Mouse (Mus musculus) limb, embryonic 14.5 days (tissue): Measurements from ENCODE around the gene Epb42. TPM values are rescaled to one million over a fixed set of nuclear protein-coding genes. Genes with fewer than 3 reads are reported as not detected.
"Not testable (repeated sequence)": the region's sequence is repeated elsewhere in the genome, so short reads cannot be mapped to it uniquely, and the experiment has no call there.

ENCODE experiments used
- ATAC-seq: fragments of 200-750 bp; cut with Nextera tagmentation; 2 replicates; pipeline ENCODE4 v1.8.0; 2017; ENCODE audit warnings: low read depth, moderate number of reproducible peaks, moderate TSS enrichment; ENCODE audit not compliant: low FRiP score
- DNase-seq: peaks from one replicate; pipeline ENCODE4 v3.0.0-alpha.2; 2015; ENCODE audit warnings: low spot score
- H3K27ac ChIP-seq: fragments of 300-500 bp; sonication (generic); replicated peaks from 2 replicates; pipeline ENCODE4 v1.5.1; 2014; ENCODE audit warnings: low read depth, mild to moderate bottlenecking, low read length, moderate library complexity, mixed read lengths
- H3K27me3 ChIP-seq: fragments of 300-500 bp; sonication (generic); 2 replicates; pipeline ENCODE4 v1.6.1; 2014; ENCODE audit warnings: low read length, mixed read lengths; ENCODE audit not compliant: control insufficient read depth, insufficient read depth
- H3K36me3 ChIP-seq: fragments of 300-500 bp; sonication (generic); 2 replicates; pipeline ENCODE4 v1.6.1; 2014; ENCODE audit warnings: mild to moderate bottlenecking, low read length, moderate library complexity, mixed read lengths; ENCODE audit not compliant: control insufficient read depth, insufficient read depth
- H3K4me1 ChIP-seq: fragments of 300-500 bp; sonication (generic); 2 replicates; pipeline ENCODE4 v1.6.1; 2014; ENCODE audit warnings: antibody characterized with exemption, low read length, mixed read lengths; ENCODE audit not compliant: control insufficient read depth, insufficient read depth
- H3K4me2 ChIP-seq: fragments of 300-500 bp; sonication (generic); replicated peaks from 2 replicates; pipeline ENCODE4 v1.6.1; 2014; ENCODE audit warnings: low read depth, mild to moderate bottlenecking, low read length, moderate library complexity; ENCODE audit not compliant: severe bottlenecking
- H3K4me3 ChIP-seq: fragments of 300-500 bp; sonication (generic); replicated peaks from 2 replicates; pipeline ENCODE4 v1.5.1; 2014; ENCODE audit warnings: low read length
- H3K9ac ChIP-seq: fragments of 300-500 bp; sonication (generic); 2 replicates; pipeline ENCODE4 v1.6.1; 2014; ENCODE audit warnings: mild to moderate bottlenecking, low read depth, low read length, moderate library complexity; ENCODE audit not compliant: severe bottlenecking
- H3K9me3 ChIP-seq: fragments of 300-500 bp; sonication (generic); 2 replicates; pipeline ENCODE4 v1.6.1; 2016; ENCODE audit warnings: low read length; ENCODE audit not compliant: control insufficient read depth
- POLR2A ChIP-seq: fragments of 200-500 bp; IDR thresholded peaks from 2 replicates; pipeline ENCODE4 v1.8.0; 2012; ENCODE audit warnings: inconsistent platforms, mild to moderate bottlenecking, moderate library complexity, borderline replicate concordance; ENCODE audit not compliant: insufficient read depth, insufficient read length; ENCODE audit errors: extremely low read depth
- WGBS: fragments of 180-500 bp; shearing (Covaris S2); extraction: QIAGEN DNeasy Blood & Tissue Kit; methylation state at CpG from one replicate; pipeline ENCODE4 v1.1.7; 2014; 5-methylcytosine and 5-hydroxymethylcytosine counted together
- polyA plus RNA-seq, 2 experiments: library from polyadenylated mRNA; depleted of rRNA in 1 of 2; stranded (reverse) in 1 of 2; unstranded in 1 of 2; fragments of >200 nt; fragmentation: Nextera tagmentation in 1 of 2; extraction: Ambion mirVana in 1 of 2; gene quantifications; 2 replicates each; pipeline versions ENCODE4 v1.2.1 to v1.2.3; 2012 to 2014

Gene Epb42
- polyA plus RNA-seq, 2 experiments: 0.38 to 0.98 TPM

DNA sequence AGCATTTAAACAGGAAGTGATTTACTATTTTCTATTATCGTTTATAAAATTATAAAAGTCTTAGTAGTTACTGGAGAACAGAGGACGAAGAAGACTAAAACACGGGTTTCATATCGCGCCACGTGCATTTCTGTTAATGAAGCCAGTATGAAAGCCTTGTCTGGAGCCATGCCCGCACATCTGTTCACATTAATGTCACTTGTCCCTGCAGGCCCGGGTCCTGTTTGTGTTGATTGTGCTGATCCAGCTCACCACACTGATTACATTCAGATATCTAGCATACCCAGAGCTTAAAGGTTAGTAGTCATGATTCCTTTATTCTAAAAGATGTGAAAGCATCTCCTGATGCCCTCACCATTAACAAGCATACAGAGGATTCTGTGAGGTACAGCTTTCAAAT is 38.0 kb downstream of the Epb42 start:
- H3K4me2 ChIP-seq: no peak overlapping the region
- DNase-seq (no peak), ATAC-seq (no peak)
- no peaks in the 10 kb centered on the region for H3K9me3 ChIP-seq
- no peak overlapping the region for H3K9ac ChIP-seq
- no peaks in the 10 kb centered on the region for H3K36me3 ChIP-seq
- no peak overlapping the region for H3K4me3 ChIP-seq
- no peak for TF ChIP-seq POLR2A
- no peaks in the 10 kb centered on the region for H3K4me1 ChIP-seq
- no peak overlapping the region for H3K27ac ChIP-seq
- WGBS: 80% methylated on average over 8 of the region's 8 CpGs
- H3K27me3 ChIP-seq: no peaks in the 10 kb centered on the region

- 77% methylated on average over 1 of the region's 1 CpGs for WGBS
- not testable (repeated sequence) for H3K4me2 ChIP-seq, H3K27ac ChIP-seq, DNase-seq, H3K9ac ChIP-seq, H3K36me3 ChIP-seq, H3K4me3 ChIP-seq, ATAC-seq, H3K9me3 ChIP-seq, H3K4me1 ChIP-seq, H3K27me3 ChIP-seq
Measured at GRCm38 (mm10) chr2:120996607-120997006, 40.3 kb downstream of the Epb42 start.

GRCm38 (mm10) chr2:120991196-120991595 is 45.7 kb downstream of the Epb42 start:
- 71% methylated on average over 4 of the region's 4 CpGs for WGBS
- Histone ChIP-seq H3K27ac (no peak overlapping the region), H3K4me1 (no peaks in the 10 kb centered on the region), H3K4me2 (no peak overlapping the region), H3K4me3 (no peak overlapping the region), H3K36me3 (no peaks in the 10 kb centered on the region), H3K27me3 (no peaks in the 10 kb centered on the region), H3K9me3 (no peaks in the 10 kb centered on the region), H3K9ac (no peak overlapping the region)
- no peak for TF ChIP-seq POLR2A
- ATAC-seq (no peak), DNase-seq (no peak)

DNA sequence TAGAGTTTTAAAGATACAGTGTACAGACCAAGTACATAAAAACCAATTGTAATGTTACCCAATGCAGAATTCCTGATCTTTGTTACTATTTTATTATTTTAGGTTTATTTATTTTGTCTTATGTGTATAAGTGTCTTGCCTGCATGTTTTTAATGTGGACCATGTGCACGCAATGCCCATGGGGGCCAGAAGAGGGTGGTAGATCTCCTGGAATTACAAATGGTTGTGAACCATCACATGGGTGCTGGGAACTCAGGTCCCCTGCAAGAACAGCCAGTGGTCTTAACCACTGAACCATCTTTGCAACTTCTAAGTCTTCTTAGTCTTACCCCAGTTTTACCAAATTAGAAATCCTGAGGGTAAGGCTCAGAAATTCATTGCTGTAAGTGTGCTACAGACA is 51.6 kb downstream of the Epb42 start:
- no peak for TF ChIP-seq POLR2A
- DNase-seq (no peak), ATAC-seq (no peak)
- no peaks in the 10 kb centered on the region for H3K27me3 ChIP-seq
- no peaks in the 10 kb centered on the region for H3K4me1 ChIP-seq
- H3K9me3 ChIP-seq: no peaks in the 10 kb centered on the region
- H3K36me3 ChIP-seq: no peaks in the 10 kb centered on the region
- H3K4me2 ChIP-seq: no peak overlapping the region
- no peak overlapping the region for H3K4me3 ChIP-seq
- no peak overlapping the region for H3K9ac ChIP-seq
- WGBS: 89% methylated on average over 1 of the region's 1 CpGs
- no peak overlapping the region for H3K27ac ChIP-seq

DNA sequence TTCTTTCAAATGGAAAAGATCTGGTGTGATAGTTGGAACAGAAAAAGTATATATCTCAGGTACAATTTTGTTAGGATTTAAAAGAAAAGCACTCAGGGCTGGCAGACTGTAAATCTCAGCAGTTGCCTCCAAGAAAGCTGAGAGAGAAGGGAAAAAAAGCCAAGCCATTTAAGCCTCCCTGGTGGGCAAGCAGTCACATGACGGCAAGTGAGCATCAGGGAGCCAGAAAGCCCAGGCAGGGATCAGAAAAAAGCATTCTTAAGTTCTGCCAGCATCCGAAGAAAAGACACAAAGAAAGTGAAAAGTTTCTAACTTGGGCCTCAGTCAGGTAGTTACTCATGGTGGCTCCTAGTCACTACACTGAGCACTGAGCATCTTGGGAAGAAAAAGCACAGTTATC is 53.3 kb downstream of the Epb42 start:
- Histone ChIP-seq H3K27me3 (no peaks in the 10 kb centered on the region), H3K4me3 (no peak overlapping the region), H3K4me1 (no peaks in the 10 kb centered on the region), H3K9me3 (no peaks in the 10 kb centered on the region), H3K9ac (no peak overlapping the region), H3K4me2 (no peak overlapping the region), H3K27ac (no peak overlapping the region), H3K36me3 (no peaks in the 10 kb centered on the region)
- 9% methylated on average over 2 of the region's 2 CpGs for WGBS
- ATAC-seq (no peak), DNase-seq (no peak)
- no peak for TF ChIP-seq POLR2A

- H3K9ac ChIP-seq: no peak overlapping the region
- ATAC-seq (no peak), DNase-seq (no peak)
- 52% methylated on average over 2 of the region's 2 CpGs for WGBS
- H3K36me3 ChIP-seq: no peaks in the 10 kb centered on the region
- no peak overlapping the region for H3K4me3 ChIP-seq
- no peaks in the 10 kb centered on the region for H3K4me1 ChIP-seq
- H3K27ac ChIP-seq: no peak overlapping the region
- H3K4me2 ChIP-seq: no peak overlapping the region
- H3K9me3 ChIP-seq: no peaks in the 10 kb centered on the region
- no peak for TF ChIP-seq POLR2A
- H3K27me3 ChIP-seq: no peaks in the 10 kb centered on the region; the same call in 1 of the 2 replicates
Measured at GRCm38 (mm10) chr2:120980861-120981260, 56.0 kb downstream of the Epb42 start.
